Mouse (Mus musculus): Measurements from ENCODE around the gene Rln1.

DNA sequence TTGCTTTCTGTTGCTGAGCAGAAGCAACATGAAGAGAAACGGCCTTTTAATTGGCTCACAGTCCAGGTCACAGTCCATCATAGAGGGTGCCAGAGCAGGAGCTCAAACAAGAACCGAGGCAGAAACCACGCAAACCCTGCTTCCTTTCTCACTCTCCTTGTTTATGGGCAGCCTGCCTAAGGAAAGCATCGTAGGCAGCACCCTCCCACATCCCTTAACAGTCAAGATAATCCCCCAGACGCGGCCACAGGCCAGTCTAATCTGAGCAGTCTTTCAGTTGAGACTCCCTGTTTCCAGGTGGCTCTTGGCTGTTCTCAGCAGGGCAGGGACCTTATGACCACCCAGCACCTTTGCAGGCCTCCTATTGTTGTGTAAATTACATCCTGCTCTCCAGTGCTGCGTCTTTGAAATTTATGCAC lies 49.0 kb downstream of the Rln1 start:
- TF ChIP-seq POLR2A (IDR thresholded peaks at IDR 0.05; ENCODE audit: borderline replicate concordance, extremely low read depth, low read depth, low read length) (no peak), CTCF (IDR thresholded peaks at IDR 0.05; ENCODE audit: insufficient read depth, low read length) (no peak)

All from lung, adult 2 months (tissue).